Mouse (Mus musculus): ENCODE results near the gene Minpp1.

The Minpp1 gene

DNA sequence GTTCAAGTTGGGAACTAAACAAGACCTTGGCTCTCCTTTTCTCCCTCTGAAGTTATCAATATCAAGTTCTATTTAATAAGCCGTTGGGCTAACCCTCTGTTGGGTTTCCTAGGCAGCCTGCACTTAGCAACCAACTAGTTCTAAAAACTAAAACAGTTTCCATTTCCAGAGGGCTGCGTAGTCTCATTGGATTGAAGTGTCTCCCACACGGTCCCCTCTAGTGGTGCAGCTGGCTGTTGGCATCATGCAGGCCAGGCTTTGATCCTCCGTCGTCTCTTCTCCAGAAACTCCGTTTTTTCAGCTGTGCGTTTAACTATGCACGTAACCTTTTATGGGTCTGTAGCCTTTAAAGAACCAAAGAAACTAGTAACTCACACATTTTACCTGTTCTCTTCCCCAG, 7.9 kb downstream of the Minpp1 start:
- peaks cover 19% of the 10 kb centered on the region for H3K4me1 ChIP-seq (replicated peaks; ENCODE audit: low read depth, low read length)
- no peaks in the 10 kb centered on the region for H3K9me3 ChIP-seq (ENCODE audit: low read length)
- no peak overlapping the region for H3K4me3 ChIP-seq (replicated peaks; ENCODE audit: low read length)
- no peak for TF ChIP-seq CTCF (conservative IDR thresholded peaks at IDR 0.05; ENCODE audit: low read length)
- no peak for TF ChIP-seq NANOG (IDR thresholded peaks at IDR 0.05; ENCODE audit: borderline replicate concordance, low read length)
- no peak for TF ChIP-seq POU5F1 (IDR thresholded peaks at IDR 0.05; ENCODE audit: borderline replicate concordance, low read length)
- H3K36me3 ChIP-seq (ENCODE audit: insufficient read depth, low read length) = peaks cover 67% of the 10 kb centered on the region
- no peaks in the 10 kb centered on the region for H3K27me3 ChIP-seq (ENCODE audit: insufficient read depth, low read length)

DNA sequence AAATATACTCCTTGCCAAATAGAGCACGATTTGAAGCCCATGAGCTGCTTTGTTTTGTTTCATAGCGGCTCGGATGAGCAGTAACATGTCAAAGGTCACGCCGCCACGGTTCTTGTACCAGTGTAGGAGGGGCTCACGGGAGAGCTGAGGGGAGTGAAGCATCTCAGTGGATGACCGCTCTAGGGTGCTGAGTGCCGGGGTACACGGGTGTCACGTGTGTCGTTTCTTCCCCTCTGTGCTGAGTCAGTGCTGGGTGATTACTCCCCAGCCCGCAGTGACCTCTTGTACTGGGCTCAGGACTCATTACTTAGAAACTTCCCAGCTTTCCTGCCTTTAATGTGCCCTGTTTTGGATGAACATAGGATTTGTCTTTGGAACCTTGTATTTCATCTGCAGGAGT, 9.0 kb downstream of the Minpp1 start:
- Histone ChIP-seq H3K4me3 (replicated peaks; ENCODE audit: low read length) (peak overlapping the region; percentile 48), H3K36me3 (ENCODE audit: insufficient read depth, low read length) (peaks cover 72% of the 10 kb centered on the region), H3K27me3 (ENCODE audit: insufficient read depth, low read length) (no peaks in the 10 kb centered on the region), H3K4me1 (replicated peaks; ENCODE audit: low read depth, low read length) (peaks cover 13% of the 10 kb centered on the region), H3K9me3 (ENCODE audit: low read length) (no peaks in the 10 kb centered on the region)
- TF ChIP-seq POU5F1 (IDR thresholded peaks at IDR 0.05; ENCODE audit: borderline replicate concordance, low read length) = no peak
- TF ChIP-seq CTCF (conservative IDR thresholded peaks at IDR 0.05; ENCODE audit: low read length) = no peak
- TF ChIP-seq NANOG (IDR thresholded peaks at IDR 0.05; ENCODE audit: borderline replicate concordance, low read length) = no peak

DNA sequence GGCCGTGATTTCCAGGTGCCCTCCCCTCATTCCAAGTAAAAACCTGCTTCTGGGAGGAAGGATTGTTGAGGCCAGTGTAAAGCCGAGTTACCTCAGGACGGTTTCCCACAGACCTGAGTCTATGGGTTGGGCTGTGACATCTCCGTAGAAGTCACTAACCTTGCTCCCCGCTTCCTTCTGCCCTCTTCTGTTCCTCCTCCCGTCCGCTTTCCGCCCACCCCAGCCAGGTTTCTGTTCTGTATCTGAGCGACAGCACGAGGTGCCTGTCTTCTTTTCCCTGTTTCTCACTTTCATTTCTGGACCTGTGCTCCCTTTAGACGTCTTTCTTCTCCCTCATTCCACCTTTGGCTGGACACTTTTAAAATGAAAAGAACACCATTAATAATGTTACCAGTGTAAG, 9.5 kb downstream of the Minpp1 start:
- Histone ChIP-seq H3K9me3 (ENCODE audit: low read length) (no peaks in the 10 kb centered on the region), H3K4me3 (replicated peaks; ENCODE audit: low read length) (no peak overlapping the region), H3K4me1 (replicated peaks; ENCODE audit: low read depth, low read length) (peaks cover 13% of the 10 kb centered on the region), H3K27me3 (ENCODE audit: insufficient read depth, low read length) (no peaks in the 10 kb centered on the region), H3K36me3 (ENCODE audit: insufficient read depth, low read length) (peaks cover 75% of the 10 kb centered on the region)
- TF ChIP-seq CTCF (conservative IDR thresholded peaks at IDR 0.05; ENCODE audit: low read length) (no peak), POU5F1 (IDR thresholded peaks at IDR 0.05; ENCODE audit: borderline replicate concordance, low read length) (no peak), NANOG (IDR thresholded peaks at IDR 0.05; ENCODE audit: borderline replicate concordance, low read length) (no peak)

DNA sequence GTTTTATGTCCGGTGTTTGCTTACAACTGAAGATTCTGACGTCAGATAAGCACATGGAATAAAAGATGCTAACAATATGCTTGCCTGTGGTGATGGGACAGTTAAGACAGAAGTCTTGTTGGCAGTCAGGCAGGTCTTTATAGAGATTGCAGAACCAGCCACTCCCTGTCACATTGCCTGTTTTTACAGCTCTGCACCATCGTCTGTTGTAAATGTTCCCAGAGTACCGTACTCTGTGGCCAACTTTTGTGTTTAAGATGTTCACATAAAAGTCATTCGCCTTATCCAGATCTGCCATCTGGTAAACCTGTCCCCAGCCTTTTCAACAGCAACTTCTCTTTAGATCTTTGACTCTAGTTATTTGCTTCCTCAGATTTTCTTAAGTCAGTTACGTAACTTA, 11.8 kb downstream of the Minpp1 start:
- TF ChIP-seq POU5F1 (IDR thresholded peaks at IDR 0.05; ENCODE audit: borderline replicate concordance, low read length) (no peak), NANOG (IDR thresholded peaks at IDR 0.05; ENCODE audit: borderline replicate concordance, low read length) (no peak), CTCF (conservative IDR thresholded peaks at IDR 0.05; ENCODE audit: low read length) (no peak)
- H3K36me3 ChIP-seq (ENCODE audit: insufficient read depth, low read length) = peaks cover 65% of the 10 kb centered on the region
- H3K4me3 ChIP-seq (replicated peaks; ENCODE audit: low read length) = no peak overlapping the region
- H3K9me3 ChIP-seq (ENCODE audit: low read length) = no peaks in the 10 kb centered on the region
- H3K27me3 ChIP-seq (ENCODE audit: insufficient read depth, low read length) = no peaks in the 10 kb centered on the region
- H3K4me1 ChIP-seq (replicated peaks; ENCODE audit: low read depth, low read length) = peaks cover 13% of the 10 kb centered on the region

DNA sequence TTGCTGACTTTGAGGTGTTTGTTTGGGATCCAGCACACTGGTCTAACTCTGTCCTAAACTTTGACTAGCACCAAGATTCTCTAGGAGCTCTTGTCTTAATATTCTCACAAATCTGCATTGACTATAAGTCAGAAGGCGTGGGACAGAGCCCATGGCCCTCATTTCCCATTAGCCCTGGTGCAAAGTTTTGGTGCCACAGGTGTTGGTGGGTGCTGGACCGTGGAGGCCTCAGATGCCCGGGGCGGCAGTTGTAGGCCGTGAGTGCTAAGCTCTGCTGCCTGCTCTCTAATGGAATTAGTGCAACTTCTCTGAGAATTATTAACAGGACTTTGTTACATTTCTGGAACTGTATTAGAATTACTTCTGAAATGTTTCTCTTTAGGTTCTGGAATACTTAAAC, 12.4 kb downstream of the Minpp1 start:
- Histone ChIP-seq H3K4me1 (replicated peaks; ENCODE audit: low read depth, low read length) (peaks cover 13% of the 10 kb centered on the region), H3K36me3 (ENCODE audit: insufficient read depth, low read length) (peaks cover 61% of the 10 kb centered on the region), H3K9me3 (ENCODE audit: low read length) (no peaks in the 10 kb centered on the region), H3K27me3 (ENCODE audit: insufficient read depth, low read length) (no peaks in the 10 kb centered on the region), H3K4me3 (replicated peaks; ENCODE audit: low read length) (no peak overlapping the region)
- no peak for TF ChIP-seq NANOG (IDR thresholded peaks at IDR 0.05; ENCODE audit: borderline replicate concordance, low read length)
- TF ChIP-seq POU5F1 (IDR thresholded peaks at IDR 0.05; ENCODE audit: borderline replicate concordance, low read length) = no peak
- TF ChIP-seq CTCF (conservative IDR thresholded peaks at IDR 0.05; ENCODE audit: low read length) = no peak

DNA sequence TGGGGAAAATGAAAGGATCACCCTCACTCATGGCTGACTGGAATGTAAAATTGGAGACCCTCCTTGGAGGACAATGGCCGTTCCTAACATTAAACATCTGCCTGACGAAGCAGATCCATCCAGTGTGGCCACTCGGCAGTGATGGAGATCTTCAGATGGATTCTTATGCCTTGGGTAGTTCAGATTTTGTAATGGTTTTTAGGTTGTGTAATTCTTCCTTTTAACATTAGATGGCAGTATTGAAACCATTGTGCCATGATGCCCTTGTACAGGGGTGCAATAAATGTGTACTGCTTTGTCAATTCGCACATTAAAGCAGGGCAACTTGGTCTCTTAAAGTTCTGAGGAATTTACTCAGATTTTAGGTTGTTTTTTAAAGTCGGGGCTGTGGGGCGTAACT, 15.8 kb downstream of the Minpp1 start:
- Histone ChIP-seq H3K4me1 (replicated peaks; ENCODE audit: low read depth, low read length) (no peaks in the 10 kb centered on the region), H3K4me3 (replicated peaks; ENCODE audit: low read length) (no peak overlapping the region), H3K9me3 (ENCODE audit: low read length) (no peaks in the 10 kb centered on the region), H3K36me3 (ENCODE audit: insufficient read depth, low read length) (peaks cover 46% of the 10 kb centered on the region), H3K27me3 (ENCODE audit: insufficient read depth, low read length) (no peaks in the 10 kb centered on the region)
- TF ChIP-seq CTCF (conservative IDR thresholded peaks at IDR 0.05; ENCODE audit: low read length) = peak; percentile 74
- TF ChIP-seq NANOG (IDR thresholded peaks at IDR 0.05; ENCODE audit: borderline replicate concordance, low read length) = no peak

DNA sequence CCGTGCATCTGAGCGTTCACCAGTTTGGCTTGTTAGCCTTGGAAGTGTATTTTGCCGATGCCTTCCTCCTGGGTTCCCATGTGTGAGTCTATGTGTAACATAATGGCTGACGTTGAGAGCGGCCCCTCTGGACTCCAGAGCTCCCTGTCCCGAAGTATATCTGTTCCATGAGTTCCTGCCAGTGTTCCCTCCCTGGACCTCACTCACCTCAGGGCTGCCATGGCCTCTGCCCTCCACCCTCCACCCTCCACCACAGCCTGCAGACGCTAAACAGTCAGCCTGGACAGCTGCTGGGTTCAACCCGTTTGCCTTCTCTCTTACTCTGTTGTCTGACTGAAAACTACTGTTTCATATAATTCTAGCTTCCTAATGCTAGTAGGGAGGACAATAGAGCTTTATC, 20.5 kb downstream of the Minpp1 start:
- Histone ChIP-seq H3K4me1 (replicated peaks; ENCODE audit: low read depth, low read length) (peaks cover 11% of the 10 kb centered on the region), H3K4me3 (replicated peaks; ENCODE audit: low read length) (no peak overlapping the region), H3K9me3 (ENCODE audit: low read length) (no peaks in the 10 kb centered on the region), H3K36me3 (ENCODE audit: insufficient read depth, low read length) (peaks cover 21% of the 10 kb centered on the region), H3K27me3 (ENCODE audit: insufficient read depth, low read length) (no peaks in the 10 kb centered on the region)
- TF ChIP-seq NANOG (IDR thresholded peaks at IDR 0.05; ENCODE audit: borderline replicate concordance, low read length) (no peak), POU5F1 (IDR thresholded peaks at IDR 0.05; ENCODE audit: borderline replicate concordance, low read length) (no peak), CTCF (conservative IDR thresholded peaks at IDR 0.05; ENCODE audit: low read length) (no peak)

DNA sequence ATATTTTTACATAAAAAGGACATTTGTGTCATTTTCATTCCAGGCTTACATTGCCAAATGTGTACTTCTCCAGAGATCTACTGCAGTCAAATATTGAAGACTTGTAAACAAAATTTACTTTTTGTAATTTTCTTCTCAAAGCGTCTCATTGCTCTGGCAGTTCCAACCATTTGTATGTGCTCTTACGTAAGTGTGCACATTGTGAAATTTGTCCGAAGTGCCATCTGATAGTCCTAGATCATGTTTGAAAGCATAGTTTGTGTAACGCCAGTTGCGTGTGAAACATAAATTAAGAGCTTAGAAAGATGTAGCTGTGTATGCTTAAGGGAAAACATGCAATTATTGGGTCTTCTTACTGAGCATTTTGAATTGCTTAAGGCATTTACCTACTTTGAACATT, 20.9 kb downstream of the Minpp1 start:
- Histone ChIP-seq H3K27me3 (ENCODE audit: insufficient read depth, low read length) (no peaks in the 10 kb centered on the region), H3K36me3 (ENCODE audit: insufficient read depth, low read length) (peaks cover 24% of the 10 kb centered on the region), H3K4me1 (replicated peaks; ENCODE audit: low read depth, low read length) (peaks cover 11% of the 10 kb centered on the region), H3K9me3 (ENCODE audit: low read length) (no peaks in the 10 kb centered on the region), H3K4me3 (replicated peaks; ENCODE audit: low read length) (no peak overlapping the region)
- TF ChIP-seq CTCF (conservative IDR thresholded peaks at IDR 0.05; ENCODE audit: low read length) (no peak), NANOG (IDR thresholded peaks at IDR 0.05; ENCODE audit: borderline replicate concordance, low read length) (no peak), POU5F1 (IDR thresholded peaks at IDR 0.05; ENCODE audit: borderline replicate concordance, low read length) (no peak)

DNA sequence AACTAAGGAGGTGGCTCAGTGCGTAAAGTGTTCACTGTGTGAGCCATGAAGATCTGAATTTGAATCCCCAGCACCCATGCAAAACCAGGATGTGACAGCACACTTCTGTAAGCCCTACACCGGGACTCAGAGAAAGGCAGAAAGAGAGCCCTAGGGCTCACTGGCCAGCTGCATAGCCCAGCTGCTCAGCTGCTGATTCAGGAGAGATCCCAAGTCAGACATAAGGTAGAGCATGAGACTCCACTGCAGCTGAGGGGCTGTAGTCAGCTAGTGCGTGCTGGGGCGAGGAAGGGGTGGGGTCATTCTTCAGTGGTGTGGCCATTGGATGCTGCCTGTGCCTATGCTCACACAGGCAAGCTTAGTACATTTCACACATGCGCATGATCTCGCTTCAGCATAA, 21.5 kb downstream of the Minpp1 start:
- peaks cover 11% of the 10 kb centered on the region for H3K4me1 ChIP-seq (replicated peaks; ENCODE audit: low read depth, low read length)
- H3K9me3 ChIP-seq (ENCODE audit: low read length) = 0 out of 2 replicates have a peak, but pooled peaks cover 2% of the 10 kb centered on the region
- TF ChIP-seq CTCF (conservative IDR thresholded peaks at IDR 0.05; ENCODE audit: low read length) (no peak), NANOG (IDR thresholded peaks at IDR 0.05; ENCODE audit: borderline replicate concordance, low read length) (no peak), POU5F1 (IDR thresholded peaks at IDR 0.05; ENCODE audit: borderline replicate concordance, low read length) (no peak)
- no peak overlapping the region for H3K4me3 ChIP-seq (replicated peaks; ENCODE audit: low read length)
- H3K36me3 ChIP-seq (ENCODE audit: insufficient read depth, low read length) = peaks cover 24% of the 10 kb centered on the region
- no peaks in the 10 kb centered on the region for H3K27me3 ChIP-seq (ENCODE audit: insufficient read depth, low read length)

Measured in E14TG2a.4 (cell line).